Mouse (Mus musculus): ENCODE results near the gene Vamp8.

DNA sequence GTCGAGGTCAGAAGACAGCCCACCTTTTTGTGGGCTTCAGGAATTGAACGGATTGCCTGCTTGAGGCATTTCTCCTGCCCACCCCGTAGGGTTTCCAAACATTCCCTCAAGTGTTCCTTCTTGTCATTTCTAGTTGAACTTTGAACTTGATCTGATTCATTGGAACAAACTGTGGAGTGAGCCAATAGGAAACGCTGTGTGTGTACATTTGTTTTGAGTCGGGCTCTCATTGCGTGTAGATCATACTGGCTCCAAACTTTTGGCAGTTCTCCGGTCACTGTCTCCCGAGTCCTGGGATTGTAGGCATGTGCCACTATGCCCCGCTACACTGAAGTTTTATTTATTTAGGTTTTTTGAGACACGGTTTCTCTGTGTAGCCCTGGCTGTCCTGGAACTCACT lies 30.4 kb upstream of the Vamp8 start:
- TF ChIP-seq CTCF (IDR thresholded peaks at IDR 0.05) (no peak), POLR2A (IDR thresholded peaks at IDR 0.05; ENCODE audit: insufficient read depth, low read depth, low read length) (no peak)
